Comparison of ENCODE assay signal across 23 mouse cellular contexts in genomic region chr14:21452581-21452980, GRCm38 (mm10). TPM values are rescaled to one million over a fixed set of nuclear protein-coding genes. Genes with fewer than 3 reads are reported as not detected.
A peak's percentile ranks its signal among the peaks of the same experiment; 100 is the strongest.
DNase-seq lines count a peak whose midpoint lies in the region; ATAC-seq lines count a peak whose summit lies in the region.
"Had no signal": no experiment of that assay in that cellular context is flagged by ENCODE, and none has a peak within 500 bp of the region (broad histone marks: within the 10 kb centered on the region; RNA-seq: fewer than 3 reads in every experiment).

No protein-coding gene starts in this region.

- WGBS in forebrain, embryonic 10.5 days, result 85% methylated on average over 4 of the region's 4 CpGs
- 67% methylated on average over 4 of the region's 4 CpGs for WGBS in forebrain, embryonic 16.5 days

- 0 out of 2 replicates have a peak, but pooled peaks cover 2% of the 10 kb centered on the region for H3K4me1 ChIP-seq in forebrain, embryonic 10.5 days
- H3K4me1 ChIP-seq in forebrain, embryonic 16.5 days (replicated peaks; ENCODE audit: control insufficient read depth, insufficient read depth, low read length), result no peaks in the 10 kb centered on the region
- H3K4me1 ChIP-seq: midbrain, embryonic 15.5 days had no signal

- ATAC-seq in forebrain, embryonic 16.5 days, result no peak
- ATAC-seq: activated CD4-positive, CD25-positive, alpha-beta regulatory T cell, adult 4 months; inflammation-experienced regulatory T-cells, adult 6 months; midbrain, embryonic 15.5 days had no signal

- H3K27ac ChIP-seq in forebrain, embryonic 10.5 days, result 0 out of 2 replicates have a peak overlapping the region, but pooled peaks have one; percentile 16
- H3K27ac ChIP-seq in forebrain, embryonic 16.5 days (ENCODE audit: low read length), result no peak overlapping the region
- H3K27ac ChIP-seq: hindbrain, embryonic 13.5 days; midbrain, embryonic 15.5 days had no signal

- DNase-seq in forebrain, embryonic 10.5 days (ENCODE audit: extremely low spot score, low spot score), result no peak
- peak; percentile 20 to 25 for DNase-seq in heart, postnatal 14 days
- DNase-seq in heart, postnatal 36 days, result no peak
- DNase-seq in adrenal gland, adult 2 months, result peak; percentile 61
- DNase-seq in ovary, postnatal 14 days (ENCODE audit: low spot score), result peak; percentile 31
- no peak for DNase-seq in gastrocnemius, postnatal 4 days (ENCODE audit: low spot score in 2 of 2)
- DNase-seq in gastrocnemius, adult 8-10 months (ENCODE audit: low spot score in 2 of 2), result no peak
- DNase-seq: cerebellum, adult 11 months; cerebellum, postnatal 14 days; embryo, embryonic 11 days; kidney, adult 8-10 months; kidney, postnatal 25 days; liver; lung, postnatal 10 days; retina, postnatal 1 day; right cerebral cortex, postnatal 4 days had no signal

- intact Hi-C loops in heart, postnatal 14 days (cut with DNase I), result no loop called here
- intact Hi-C loops in heart, postnatal 36 days (cut with DNase I), result no loop called here

- H3K4me3 ChIP-seq in forebrain, embryonic 10.5 days, result no peak overlapping the region
- no peak overlapping the region for H3K4me3 ChIP-seq in forebrain, embryonic 16.5 days (replicated peaks; ENCODE audit: low read length)
- H3K4me3 ChIP-seq: hindbrain, embryonic 13.5 days; midbrain, embryonic 15.5 days; myocyte had no signal

- no peaks in the 10 kb centered on the region for H3K27me3 ChIP-seq in forebrain, embryonic 10.5 days (ENCODE audit: poor library complexity, severe bottlenecking)
- no peaks in the 10 kb centered on the region for H3K27me3 ChIP-seq in forebrain, embryonic 16.5 days (replicated peaks; ENCODE audit: control insufficient read depth, insufficient read depth, low read length)
- H3K27me3 ChIP-seq: hindbrain, embryonic 13.5 days; midbrain, embryonic 15.5 days had no signal

- H3K9me3 ChIP-seq in forebrain, embryonic 10.5 days, result no peaks in the 10 kb centered on the region
- no peaks in the 10 kb centered on the region for H3K9me3 ChIP-seq in forebrain, embryonic 16.5 days (ENCODE audit: control insufficient read depth, low read length)
- H3K9me3 ChIP-seq: G1E; hindbrain, embryonic 13.5 days; midbrain, embryonic 15.5 days had no signal

- H3K9ac ChIP-seq in forebrain, embryonic 16.5 days (replicated peaks; ENCODE audit: low read depth, low read length), result no peak overlapping the region
- H3K9ac ChIP-seq: hindbrain, embryonic 13.5 days; midbrain, embryonic 15.5 days had no signal

- H3K36me3 ChIP-seq in forebrain, embryonic 10.5 days (replicated peaks), result no peaks in the 10 kb centered on the region; the same call in 1 of the 2 replicates
- H3K36me3 ChIP-seq in forebrain, embryonic 16.5 days (ENCODE audit: control insufficient read depth, insufficient read depth), result no peaks in the 10 kb centered on the region
- H3K36me3 ChIP-seq: hindbrain, embryonic 13.5 days; midbrain, embryonic 15.5 days had no signal

- no peak overlapping the region for H3K4me2 ChIP-seq in forebrain, embryonic 16.5 days (ENCODE audit: low read length)
- H3K4me2 ChIP-seq: hindbrain, embryonic 13.5 days; midbrain, embryonic 15.5 days had no signal

RNA-seq across cellular contexts. Expression of gene Kat6b, which starts 28.7 kb away (rescaled TPM):
- polyA plus RNA-seq in forebrain, embryonic 10.5 days (2016; fragmentation: Nextera tagmentation; extraction: Ambion mirVana), result 15.6 and 18.4 TPM in 2 replicates
- polyA plus RNA-seq in forebrain, embryonic 16.5 days (2015; fragmentation: Nextera tagmentation; extraction: Ambion mirVana), result 31.9 and 34.6 TPM in 2 replicates
- 10 to 100 TPM; 33.5 to 38.4 TPM for total RNA-seq in heart, postnatal 14 days (2021)
- 10 to 100 TPM; 29.9 to 31.7 TPM for total RNA-seq in heart, postnatal 36 days (2021)
- total RNA-seq in adrenal gland, adult 2 months (2021), result 10 to 100 TPM; 33.4 to 37.3 TPM
- polyA plus RNA-seq in adrenal gland, adult 2 months (2012; rRNA removed), result 9.5 and 12.3 TPM in 2 replicates
- total RNA-seq in gastrocnemius, postnatal 4 days (2021), result 10 to 100 TPM; 40.7 to 42.3 TPM
- 10 to 100 TPM; 18.5 to 22.6 (median 20.8) TPM for total RNA-seq in gastrocnemius, adult 8-10 months (2022)

Comparison
In these comparisons a context has a peak if more than half of its experiments do, and no peak if none do; other contexts are left out.
1. DNase-seq: peak in heart, postnatal 14 days (2 of 2), adrenal gland, adult 2 months (single experiment) and ovary, postnatal 14 days (single experiment); none in forebrain, embryonic 10.5 days (single experiment), heart, postnatal 36 days (0 of 2), gastrocnemius, postnatal 4 days (0 of 2) and gastrocnemius, adult 8-10 months (0 of 2).